Mouse (Mus musculus): Measurements from ENCODE around the gene Psip1. TPM values are rescaled to one million over a fixed set of nuclear protein-coding genes. Genes with fewer than 3 reads are reported as not detected.
"Not testable (repeated sequence)": the region's sequence is repeated elsewhere in the genome, so short reads cannot be mapped to it uniquely, and the experiment has no call there.

The Psip1 gene
- polyA plus RNA-seq, 1 experiment from 2014 or later, result 82.9 TPM

GRCm38 (mm10) chr4:83524843-83525689 is 38.8 kb upstream of the Psip1 start, which contains the start of gene Ccdc171:
TSS of gene Ccdc171 (plus strand) at chr4:83525545.
- Histone ChIP-seq H3K9me3 (replicated peaks; ENCODE audit: control insufficient read depth, low read length) (peaks cover 4% of the 10 kb centered on the region; the same call in 1 of the 2 replicates), H3K27me3 (ENCODE audit: control insufficient read depth, insufficient read depth, low read length) (no peaks in the 10 kb centered on the region), H3K9ac (ENCODE audit: low read length) (peak within 1 kb of the TSS; percentile 90), H3K4me3 (ENCODE audit: low read length) (peak within 1 kb of the TSS; percentile 91), H3K36me3 (ENCODE audit: control insufficient read depth, insufficient read depth) (no peaks in the 10 kb centered on the region), H3K4me2 (ENCODE audit: low read depth, low read length) (peak within 1 kb of the TSS; percentile 93), H3K4me1 (ENCODE audit: control insufficient read depth, insufficient read depth, low read length) (peaks cover 7% of the 10 kb centered on the region; the same call in 1 of the 2 replicates), H3K27ac (ENCODE audit: low read length) (peak within 1 kb of the TSS; percentile 95)
- 0% methylated on average over 73 of the region's 73 CpGs for WGBS
- ATAC-seq (replicated peaks; ENCODE audit: extremely low read depth, insufficient read depth, low FRiP score), result peak; percentile 96

DNA sequence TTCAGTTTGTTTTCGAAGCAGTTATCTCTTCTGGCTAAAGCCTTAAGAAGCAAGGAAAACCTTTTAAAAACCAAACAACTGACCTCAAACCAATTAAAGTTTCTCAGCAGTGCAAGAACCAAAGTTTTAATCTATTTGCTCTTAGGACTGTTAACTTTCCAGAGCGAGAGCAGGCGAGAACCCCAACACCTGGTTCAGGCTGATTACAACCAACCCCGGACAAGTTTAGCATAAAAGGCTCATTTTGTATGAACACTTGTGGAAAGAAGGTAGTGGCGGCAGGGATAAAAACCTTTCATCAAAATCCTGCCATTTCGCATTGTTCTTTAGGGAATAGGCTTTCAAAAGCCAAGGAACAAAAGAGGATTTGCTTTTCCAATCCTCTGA is 38.2 kb upstream of the Psip1 start:
- Histone ChIP-seq H3K4me1 (ENCODE audit: control insufficient read depth, insufficient read depth, low read length) (peaks cover 7% of the 10 kb centered on the region; the same call in 1 of the 2 replicates), H3K9ac (ENCODE audit: low read length) (peak overlapping the region; percentile 90), H3K36me3 (ENCODE audit: control insufficient read depth, insufficient read depth) (no peaks in the 10 kb centered on the region), H3K4me3 (ENCODE audit: low read length) (peak overlapping the region; percentile 91), H3K27ac (ENCODE audit: low read length) (peak overlapping the region; percentile 95), H3K4me2 (ENCODE audit: low read depth, low read length) (peak overlapping the region; percentile 69), H3K9me3 (replicated peaks; ENCODE audit: control insufficient read depth, low read length) (peaks cover 4% of the 10 kb centered on the region; the same call in 1 of the 2 replicates), H3K27me3 (ENCODE audit: control insufficient read depth, insufficient read depth, low read length) (no peaks in the 10 kb centered on the region)
- WGBS, result 12% methylated on average over 6 of the region's 6 CpGs
- no peak for ATAC-seq (replicated peaks; ENCODE audit: extremely low read depth, insufficient read depth, low FRiP score)

- no peaks in the 10 kb centered on the region for H3K27me3 ChIP-seq (ENCODE audit: control insufficient read depth, insufficient read depth, low read length)
- no peak overlapping the region for H3K27ac ChIP-seq (ENCODE audit: low read length)
- no peaks in the 10 kb centered on the region for H3K36me3 ChIP-seq (ENCODE audit: control insufficient read depth, insufficient read depth)
- 46% methylated on average over 5 of the region's 5 CpGs for WGBS
- no peak overlapping the region for H3K4me3 ChIP-seq (ENCODE audit: low read length)
- peaks cover 7% of the 10 kb centered on the region; the same call in 1 of the 2 replicates for H3K4me1 ChIP-seq (ENCODE audit: control insufficient read depth, insufficient read depth, low read length)
- H3K9me3 ChIP-seq (replicated peaks; ENCODE audit: control insufficient read depth, low read length), result no peaks in the 10 kb centered on the region
- no peak overlapping the region for H3K4me2 ChIP-seq (ENCODE audit: low read depth, low read length)
- no peak for ATAC-seq (replicated peaks; ENCODE audit: extremely low read depth, insufficient read depth, low FRiP score)
- H3K9ac ChIP-seq (ENCODE audit: low read length), result no peak overlapping the region
Measured at GRCm38 (mm10) chr4:83522066-83522465, 35.8 kb upstream of the Psip1 start.

GRCm38 (mm10) chr4:83520308-83520707 is 34.0 kb upstream of the Psip1 start:
- 78% methylated on average over 4 of the region's 4 CpGs for WGBS
- H3K9ac ChIP-seq (ENCODE audit: low read length), result no peak overlapping the region
- H3K9me3 ChIP-seq (replicated peaks; ENCODE audit: control insufficient read depth, low read length), result no peaks in the 10 kb centered on the region
- no peaks in the 10 kb centered on the region for H3K27me3 ChIP-seq (ENCODE audit: control insufficient read depth, insufficient read depth, low read length)
- no peak overlapping the region for H3K27ac ChIP-seq (ENCODE audit: low read length)
- H3K36me3 ChIP-seq (ENCODE audit: control insufficient read depth, insufficient read depth), result no peaks in the 10 kb centered on the region
- no peak overlapping the region for H3K4me3 ChIP-seq (ENCODE audit: low read length)
- ATAC-seq (replicated peaks; ENCODE audit: extremely low read depth, insufficient read depth, low FRiP score), result no peak
- H3K4me2 ChIP-seq (ENCODE audit: low read depth, low read length), result no peak overlapping the region
- peaks cover 3% of the 10 kb centered on the region; the same call in 1 of the 2 replicates for H3K4me1 ChIP-seq (ENCODE audit: control insufficient read depth, insufficient read depth, low read length)

- no peak overlapping the region for H3K4me3 ChIP-seq (ENCODE audit: low read length)
- H3K4me1 ChIP-seq (ENCODE audit: control insufficient read depth, insufficient read depth, low read length), result peaks cover 3% of the 10 kb centered on the region; the same call in 1 of the 2 replicates
- H3K27ac ChIP-seq (ENCODE audit: low read length), result no peak overlapping the region
- H3K4me2 ChIP-seq (ENCODE audit: low read depth, low read length), result no peak overlapping the region
- H3K27me3 ChIP-seq (ENCODE audit: control insufficient read depth, insufficient read depth, low read length), result no peaks in the 10 kb centered on the region
- no peak for ATAC-seq (replicated peaks; ENCODE audit: extremely low read depth, insufficient read depth, low FRiP score)
- no peaks in the 10 kb centered on the region for H3K36me3 ChIP-seq (ENCODE audit: control insufficient read depth, insufficient read depth)
- no peak overlapping the region for H3K9ac ChIP-seq (ENCODE audit: low read length)
- no peaks in the 10 kb centered on the region for H3K9me3 ChIP-seq (replicated peaks; ENCODE audit: control insufficient read depth, low read length)
Measured at GRCm38 (mm10) chr4:83519807-83520206, 33.5 kb upstream of the Psip1 start.

DNA sequence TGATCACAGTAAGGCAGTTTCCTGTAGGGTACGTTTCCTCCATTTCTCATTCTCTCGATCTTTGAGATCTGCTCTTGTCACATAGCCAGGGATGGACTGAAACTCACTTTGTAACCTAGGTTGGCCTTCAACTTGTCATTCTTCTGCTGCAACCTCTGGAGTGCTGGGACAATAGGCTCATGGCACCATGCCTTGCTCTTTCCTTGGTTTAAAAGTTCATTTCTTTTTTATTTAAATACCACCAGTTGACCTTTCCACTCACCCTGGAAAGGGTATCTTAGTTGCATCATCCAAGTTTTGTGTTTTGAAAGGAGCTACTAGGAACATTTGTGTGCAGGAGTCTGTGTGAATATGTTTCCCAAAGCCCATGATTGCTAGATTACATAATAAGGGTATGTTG is 32.9 kb upstream of the Psip1 start:
- Histone ChIP-seq H3K36me3 (ENCODE audit: control insufficient read depth, insufficient read depth) (no peaks in the 10 kb centered on the region), H3K27me3 (ENCODE audit: control insufficient read depth, insufficient read depth, low read length) (no peaks in the 10 kb centered on the region), H3K9ac (ENCODE audit: low read length) (no peak overlapping the region), H3K4me3 (ENCODE audit: low read length) (no peak overlapping the region), H3K4me2 (ENCODE audit: low read depth, low read length) (no peak overlapping the region), H3K27ac (ENCODE audit: low read length) (no peak overlapping the region), H3K9me3 (replicated peaks; ENCODE audit: control insufficient read depth, low read length) (no peaks in the 10 kb centered on the region), H3K4me1 (ENCODE audit: control insufficient read depth, insufficient read depth, low read length) (no peaks in the 10 kb centered on the region)
- 73% methylated on average over 2 of the region's 2 CpGs for WGBS
- no peak for ATAC-seq (replicated peaks; ENCODE audit: extremely low read depth, insufficient read depth, low FRiP score)

DNA sequence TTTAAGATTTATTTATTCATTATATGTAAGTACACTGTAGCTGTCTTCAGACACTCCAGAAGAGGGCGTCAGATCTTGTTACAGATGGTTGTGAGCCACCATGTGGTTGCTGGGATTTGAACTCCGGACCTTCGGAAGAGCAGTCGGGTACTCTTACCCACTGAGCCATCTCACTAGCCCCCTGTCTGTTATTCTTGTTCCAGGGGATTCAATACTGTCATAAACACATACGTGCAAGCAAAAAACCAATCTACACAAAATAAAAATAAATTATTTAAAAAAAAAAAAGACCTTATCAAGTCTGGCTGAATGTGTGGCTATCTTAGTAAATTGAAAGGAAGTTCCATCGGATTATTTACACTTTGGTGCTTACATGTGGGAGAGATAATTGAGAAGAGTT is 29.9 kb upstream of the Psip1 start:
- H3K4me3 ChIP-seq (ENCODE audit: low read length); H3K36me3 ChIP-seq (ENCODE audit: control insufficient read depth, insufficient read depth); H3K4me1 ChIP-seq (ENCODE audit: control insufficient read depth, insufficient read depth, low read length); H3K9ac ChIP-seq (ENCODE audit: low read length); ATAC-seq (replicated peaks; ENCODE audit: extremely low read depth, insufficient read depth, low FRiP score); H3K9me3 ChIP-seq (replicated peaks; ENCODE audit: control insufficient read depth, low read length); H3K27ac ChIP-seq (ENCODE audit: low read length); H3K4me2 ChIP-seq (ENCODE audit: low read depth, low read length); H3K27me3 ChIP-seq (ENCODE audit: control insufficient read depth, insufficient read depth, low read length): not testable (repeated sequence)
- 90% methylated on average over 5 of the region's 6 CpGs for WGBS

GRCm38 (mm10) chr4:83514976-83515669 is 28.9 kb upstream of the Psip1 start:
- Histone ChIP-seq H3K36me3 (ENCODE audit: control insufficient read depth, insufficient read depth) (no peaks in the 10 kb centered on the region), H3K4me3 (ENCODE audit: low read length) (no peak overlapping the region), H3K27me3 (ENCODE audit: control insufficient read depth, insufficient read depth, low read length) (no peaks in the 10 kb centered on the region), H3K4me1 (ENCODE audit: control insufficient read depth, insufficient read depth, low read length) (no peaks in the 10 kb centered on the region), H3K9ac (ENCODE audit: low read length) (no peak overlapping the region), H3K9me3 (replicated peaks; ENCODE audit: control insufficient read depth, low read length) (no peaks in the 10 kb centered on the region), H3K4me2 (ENCODE audit: low read depth, low read length) (no peak overlapping the region), H3K27ac (ENCODE audit: low read length) (no peak overlapping the region)
- 83% methylated on average over 10 of the region's 10 CpGs for WGBS
- ATAC-seq (replicated peaks; ENCODE audit: extremely low read depth, insufficient read depth, low FRiP score), result no peak

- H3K4me1 ChIP-seq (ENCODE audit: control insufficient read depth, insufficient read depth, low read length), result no peaks in the 10 kb centered on the region
- no peaks in the 10 kb centered on the region for H3K36me3 ChIP-seq (ENCODE audit: control insufficient read depth, insufficient read depth)
- no peaks in the 10 kb centered on the region for H3K27me3 ChIP-seq (ENCODE audit: control insufficient read depth, insufficient read depth, low read length)
- H3K9me3 ChIP-seq (replicated peaks; ENCODE audit: control insufficient read depth, low read length), result no peaks in the 10 kb centered on the region
- 79% methylated on average over 1 of the region's 1 CpGs for WGBS
- H3K4me2 ChIP-seq (ENCODE audit: low read depth, low read length), result no peak overlapping the region
- no peak overlapping the region for H3K9ac ChIP-seq (ENCODE audit: low read length)
- ATAC-seq (replicated peaks; ENCODE audit: extremely low read depth, insufficient read depth, low FRiP score), result no peak
- H3K4me3 ChIP-seq (ENCODE audit: low read length), result no peak overlapping the region
- H3K27ac ChIP-seq (ENCODE audit: low read length), result no peak overlapping the region
Measured at GRCm38 (mm10) chr4:83514183-83514582, 27.9 kb upstream of the Psip1 start.
